Mouse (Mus musculus) ES-Bruce4 (cell line): ENCODE results near the gene Glis3. TPM values are rescaled to one million over a fixed set of nuclear protein-coding genes. Genes with fewer than 3 reads are reported as not detected.
A peak's percentile ranks its signal among the peaks of the same experiment; 100 is the strongest.

Source experiments
- H3K27ac ChIP-seq: 2 replicates; pipeline ENCODE4 v1.5.1; 2012; ENCODE audit warnings: low read length, inconsistent platforms; ENCODE audit not compliant: insufficient read depth
- H3K27me3 ChIP-seq: 2 replicates; pipeline ENCODE4 v1.6.1; 2012; ENCODE audit warnings: mild to moderate bottlenecking, low read length, inconsistent platforms; ENCODE audit not compliant: control insufficient read depth, poor library complexity, insufficient read depth, severe bottlenecking
- H3K36me3 ChIP-seq: 2 replicates; pipeline ENCODE4 v1.6.1; 2012; ENCODE audit warnings: inconsistent platforms, mild to moderate bottlenecking, low read length, moderate library complexity; ENCODE audit not compliant: control insufficient read depth, poor library complexity, insufficient read depth, severe bottlenecking
- H3K4me1 ChIP-seq: one replicate; pipeline ENCODE4 v1.8.1; 2011; ENCODE audit warnings: low read length; ENCODE audit not compliant: control insufficient read depth, insufficient read depth
- H3K4me3 ChIP-seq: 2 replicates; pipeline ENCODE4 v1.5.1; 2011; ENCODE audit warnings: low read depth, mild to moderate bottlenecking, low read length
- H3K9ac ChIP-seq: 2 replicates; pipeline ENCODE4 v1.6.1; 2012; ENCODE audit warnings: low read depth, mild to moderate bottlenecking, inconsistent platforms; ENCODE audit not compliant: poor library complexity, severe bottlenecking
- H3K9me3 ChIP-seq: replicated peaks from 2 replicates; pipeline ENCODE4 v1.6.1; 2012; ENCODE audit warnings: mild to moderate bottlenecking, low read length, inconsistent platforms; ENCODE audit not compliant: control insufficient read depth, poor library complexity, insufficient read depth, severe bottlenecking
- CTCF ChIP-seq: IDR thresholded peaks from one replicate; pipeline ENCODE4 v1.8.1; 2011; ENCODE audit warnings: low read depth, low read length
- EP300 ChIP-seq: IDR thresholded peaks from 2 replicates; pipeline ENCODE4 v1.6.1; 2011; ENCODE audit warnings: low read depth, low read length; ENCODE audit not compliant: insufficient read depth
- POLR2A ChIP-seq: IDR thresholded peaks from one replicate; pipeline ENCODE4 v1.8.1; 2011; ENCODE audit warnings: low read length; ENCODE audit not compliant: insufficient read depth
- polyA plus RNA-seq: library from polyadenylated mRNA; stranded (reverse); fragments of >200 nt; gene quantifications from 2 replicates; pipeline ENCODE4 v1.2.4, GENCODE M21; 2011; ENCODE audit warnings: low read depth; ENCODE audit not compliant: missing spikeins, insufficient read depth, insufficient read length

The Glis3 gene
- polyA plus RNA-seq, 1 experiment = 5.5 TPM

DNA sequence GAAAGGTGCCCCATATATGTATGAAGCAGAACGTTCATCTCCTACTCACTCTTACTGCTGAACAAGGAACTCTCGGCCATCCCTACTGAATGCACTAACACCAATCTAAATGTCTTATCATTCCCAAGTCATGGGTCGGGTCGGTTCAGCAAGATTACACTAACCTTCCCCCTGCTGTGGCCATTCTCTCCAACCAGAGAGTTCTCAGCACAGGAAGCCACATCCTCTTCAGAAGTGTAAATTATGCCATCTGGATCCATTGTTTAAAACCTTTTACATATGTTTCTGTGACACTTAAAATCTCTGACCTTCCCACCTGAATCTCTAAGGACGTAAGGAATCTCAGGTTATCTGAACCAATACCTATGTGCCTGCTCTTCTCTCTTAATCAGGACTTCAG is 29.0 kb downstream of the Glis3 start:
- Histone ChIP-seq H3K9me3 (no peaks in the 10 kb centered on the region), H3K9ac (no peak overlapping the region), H3K36me3 (no peaks in the 10 kb centered on the region), H3K4me3 (no peak overlapping the region), H3K27ac (no peak overlapping the region), H3K4me1 (peaks cover 5% of the 10 kb centered on the region), H3K27me3 (no peaks in the 10 kb centered on the region)
- TF ChIP-seq POLR2A (no peak), CTCF (no peak), EP300 (0 out of 2 replicates have a peak, but pooled peaks have one; percentile 46)

DNA sequence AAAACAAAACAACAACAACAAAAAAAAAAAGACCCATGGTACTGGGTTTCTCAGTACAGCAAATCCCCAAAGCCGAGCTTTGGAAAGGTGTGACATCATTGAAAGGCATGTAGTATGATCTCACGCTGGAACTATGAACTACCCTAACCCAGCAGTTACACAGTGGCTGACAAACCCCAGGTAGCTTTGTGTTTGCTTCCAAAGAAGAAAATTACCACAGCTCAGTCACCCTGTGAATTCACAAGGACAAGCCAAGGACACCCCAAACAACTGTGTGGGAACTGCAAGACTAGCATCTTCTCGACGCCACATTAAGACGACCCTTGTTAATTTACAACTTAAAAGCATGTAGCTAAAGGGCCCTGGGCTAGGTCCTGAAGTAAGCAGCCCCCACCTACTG is 30.4 kb downstream of the Glis3 start:
- Histone ChIP-seq H3K4me3 (no peak overlapping the region), H3K36me3 (no peaks in the 10 kb centered on the region), H3K4me1 (peaks cover 5% of the 10 kb centered on the region), H3K9me3 (no peaks in the 10 kb centered on the region), H3K27ac (no peak overlapping the region), H3K9ac (no peak overlapping the region), H3K27me3 (no peaks in the 10 kb centered on the region)
- no peak for TF ChIP-seq EP300

DNA sequence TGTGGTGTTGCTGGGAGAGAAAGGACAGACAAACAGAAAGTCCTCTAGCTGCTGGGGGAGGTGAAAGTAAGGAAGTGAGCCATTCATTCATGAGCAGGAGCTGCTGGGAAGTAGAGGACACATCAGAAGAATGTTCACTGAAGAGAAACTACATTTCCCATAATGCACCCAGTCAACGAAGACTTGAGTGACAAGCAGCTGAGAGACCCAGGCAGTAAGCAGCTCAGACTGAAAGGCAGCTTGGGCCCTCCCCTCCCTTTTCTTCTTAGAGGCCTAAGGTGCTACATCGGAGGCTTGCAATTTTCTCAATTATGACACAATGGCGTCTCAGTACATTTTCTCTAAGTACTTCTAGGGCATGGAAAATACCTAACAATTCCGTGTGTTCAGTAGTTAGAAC is 31.0 kb downstream of the Glis3 start:
- peaks cover 5% of the 10 kb centered on the region for H3K4me1 ChIP-seq
- no peak overlapping the region for H3K9ac ChIP-seq
- H3K36me3 ChIP-seq = no peaks in the 10 kb centered on the region
- TF ChIP-seq EP300 = no peak
- TF ChIP-seq POLR2A = no peak
- no peak for TF ChIP-seq CTCF
- no peaks in the 10 kb centered on the region for H3K27me3 ChIP-seq
- no peak overlapping the region for H3K4me3 ChIP-seq
- no peak overlapping the region for H3K27ac ChIP-seq
- H3K9me3 ChIP-seq = no peaks in the 10 kb centered on the region

DNA sequence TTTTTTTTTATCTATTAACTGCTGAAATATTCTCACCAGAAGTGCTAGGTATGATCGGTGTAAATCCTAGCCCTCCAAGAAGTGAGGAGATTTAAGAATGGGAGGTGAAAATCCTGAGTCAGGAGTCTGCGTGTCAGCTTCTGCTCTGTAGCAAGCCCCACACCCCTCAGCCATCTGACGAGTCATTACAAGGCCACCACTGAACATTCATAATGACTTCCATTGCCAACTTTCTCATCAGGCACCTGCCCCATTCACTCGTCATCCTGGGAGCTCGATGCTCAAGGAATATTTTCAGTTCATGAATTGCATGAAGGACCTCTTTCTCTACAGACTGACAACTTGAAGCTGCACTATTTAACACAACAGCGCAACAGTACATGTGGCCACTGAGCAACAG is 32.5 kb downstream of the Glis3 start:
- no peak overlapping the region for H3K9ac ChIP-seq
- peaks cover 5% of the 10 kb centered on the region for H3K4me1 ChIP-seq
- no peaks in the 10 kb centered on the region for H3K9me3 ChIP-seq
- no peaks in the 10 kb centered on the region for H3K36me3 ChIP-seq
- no peak for TF ChIP-seq EP300
- TF ChIP-seq CTCF = no peak
- no peak for TF ChIP-seq POLR2A
- no peaks in the 10 kb centered on the region for H3K27me3 ChIP-seq
- no peak overlapping the region for H3K4me3 ChIP-seq
- H3K27ac ChIP-seq = no peak overlapping the region

DNA sequence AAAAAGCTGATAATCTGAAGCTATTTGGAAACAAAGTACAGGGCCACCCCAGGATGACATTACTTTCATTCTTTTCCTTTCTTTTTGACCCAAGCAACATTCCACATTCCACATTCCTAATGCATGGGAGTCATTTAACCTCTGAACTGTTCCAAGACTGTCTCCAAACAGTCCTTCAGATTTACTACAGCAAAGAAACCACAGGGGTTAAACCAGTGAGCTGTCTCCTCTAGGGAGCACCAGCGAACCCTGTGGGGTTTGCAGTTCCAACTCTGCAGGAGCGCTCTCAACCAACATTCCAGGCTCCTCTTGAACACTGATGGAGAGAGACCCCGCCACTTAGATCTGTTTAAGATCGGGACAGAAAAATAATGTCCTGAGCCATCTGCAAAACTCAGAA is 33.6 kb downstream of the Glis3 start:
- no peak for TF ChIP-seq POLR2A
- no peak for TF ChIP-seq CTCF
- TF ChIP-seq EP300 = no peak
- Histone ChIP-seq H3K27me3 (no peaks in the 10 kb centered on the region), H3K9ac (no peak overlapping the region), H3K36me3 (no peaks in the 10 kb centered on the region), H3K27ac (no peak overlapping the region), H3K4me1 (peaks cover 5% of the 10 kb centered on the region), H3K9me3 (no peaks in the 10 kb centered on the region), H3K4me3 (no peak overlapping the region)

DNA sequence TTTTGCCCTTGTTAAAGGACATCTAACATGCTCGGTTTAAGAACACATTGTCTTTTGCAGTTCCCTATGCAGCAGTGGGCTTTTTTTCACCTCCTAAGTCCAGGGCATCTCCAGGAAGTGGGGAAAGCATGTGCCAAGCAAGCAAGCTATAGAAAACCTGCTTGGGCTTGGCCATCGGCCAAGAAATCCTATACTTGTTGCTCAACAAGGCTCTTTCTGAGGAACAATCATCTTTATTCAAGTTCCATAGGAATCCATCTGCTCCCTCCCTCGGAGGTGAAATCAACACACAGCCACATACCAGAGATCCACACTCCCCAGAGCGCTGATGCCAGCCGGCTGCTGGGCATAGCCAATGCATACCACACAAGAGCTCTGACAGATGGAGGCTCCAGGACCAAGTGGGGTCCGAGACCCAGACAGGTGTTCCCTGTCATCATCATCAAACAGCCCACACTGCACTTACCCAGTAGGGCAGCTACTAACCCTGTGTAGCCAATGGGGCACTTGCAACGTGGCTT is 39.0 kb downstream of the Glis3 start:
- Histone ChIP-seq H3K36me3 (no peaks in the 10 kb centered on the region), H3K4me3 (no peak overlapping the region), H3K27me3 (no peaks in the 10 kb centered on the region), H3K27ac (no peak overlapping the region), H3K4me1 (peaks cover 2% of the 10 kb centered on the region), H3K9ac (no peak overlapping the region), H3K9me3 (no peaks in the 10 kb centered on the region)
- TF ChIP-seq EP300 = no peak
- TF ChIP-seq CTCF = no peak
- TF ChIP-seq POLR2A = no peak

DNA sequence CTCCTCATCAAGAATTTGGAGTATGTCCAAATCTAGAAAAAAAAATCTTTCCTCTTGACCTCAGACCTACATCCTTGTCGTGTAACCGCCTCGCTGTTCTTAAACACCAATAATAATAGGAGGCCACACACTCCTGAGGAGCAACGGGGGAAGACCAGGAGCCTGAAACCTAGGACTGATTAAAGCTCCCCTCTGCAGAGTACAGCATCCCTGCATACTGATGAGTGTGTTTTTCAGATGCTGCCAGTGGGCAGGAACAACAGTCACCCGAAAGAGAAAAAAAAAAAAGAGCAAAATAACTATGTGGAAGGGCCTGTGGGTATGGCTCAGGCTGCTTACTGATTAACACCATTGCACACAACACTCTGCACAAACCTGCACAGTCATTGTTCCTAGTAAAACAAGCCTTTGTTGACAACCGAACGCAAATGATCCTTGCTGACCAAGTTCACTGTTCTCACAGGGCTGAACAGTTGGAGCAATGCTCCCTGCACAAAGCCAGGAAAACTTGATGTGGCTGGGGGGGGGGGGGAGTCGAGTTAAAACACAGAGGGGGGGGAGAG is 43.8 kb downstream of the Glis3 start:
- H3K9me3 ChIP-seq = no peaks in the 10 kb centered on the region
- H3K27me3 ChIP-seq = no peaks in the 10 kb centered on the region
- TF ChIP-seq POLR2A = no peak
- TF ChIP-seq CTCF = no peak
- TF ChIP-seq EP300 = no peak
- H3K27ac ChIP-seq = no peak overlapping the region
- peaks cover 10% of the 10 kb centered on the region for H3K4me1 ChIP-seq
- no peak overlapping the region for H3K9ac ChIP-seq
- H3K4me3 ChIP-seq = no peak overlapping the region
- H3K36me3 ChIP-seq = no peaks in the 10 kb centered on the region
